Mouse (Mus musculus): ENCODE measurements at regions not wholly inside any gene's neighbourhood (a gene's known extent, or its start where the extent isn't known, plus 50 kb on each side); places are given as distances from the start of the nearest gene placed in this dataset.

DNA sequence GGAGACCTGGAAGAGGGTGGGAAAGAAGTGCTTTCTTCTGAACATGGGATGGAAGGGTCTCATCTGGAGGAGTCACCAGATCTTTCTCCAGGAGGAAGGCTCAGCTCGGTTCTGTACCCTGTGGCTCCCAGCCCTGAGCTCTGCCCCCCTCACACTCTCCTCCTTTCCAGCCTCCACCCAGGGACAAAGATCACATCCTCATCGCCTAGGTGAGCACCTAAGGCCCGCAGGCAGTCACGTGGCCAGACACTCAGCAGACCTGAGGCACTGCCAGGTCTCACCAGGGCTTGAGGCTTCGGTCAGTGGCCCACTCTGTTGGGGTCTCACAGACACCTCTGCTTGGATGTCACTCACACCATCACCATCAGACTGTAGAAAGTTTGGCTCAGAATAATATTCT lies 200.0 kb downstream of the Ptpru start:
- no peak for DNase-seq

GRCm38 (mm10) chr4:131656034-131656433 lies 182.1 kb downstream of the Ptpru start:
- no peak for DNase-seq

GRCm38 (mm10) chr4:131657922-131658321 lies 180.2 kb downstream of the Ptpru start:
- DNase-seq: no peak

- DNase-seq: no peak
Observed at GRCm38 (mm10) chr4:131660931-131661330, 177.2 kb downstream of the Ptpru start.

- DNase-seq: no peak
Observed at GRCm38 (mm10) chr4:131671784-131672515, 166.1 kb downstream of the Ptpru start.

DNA sequence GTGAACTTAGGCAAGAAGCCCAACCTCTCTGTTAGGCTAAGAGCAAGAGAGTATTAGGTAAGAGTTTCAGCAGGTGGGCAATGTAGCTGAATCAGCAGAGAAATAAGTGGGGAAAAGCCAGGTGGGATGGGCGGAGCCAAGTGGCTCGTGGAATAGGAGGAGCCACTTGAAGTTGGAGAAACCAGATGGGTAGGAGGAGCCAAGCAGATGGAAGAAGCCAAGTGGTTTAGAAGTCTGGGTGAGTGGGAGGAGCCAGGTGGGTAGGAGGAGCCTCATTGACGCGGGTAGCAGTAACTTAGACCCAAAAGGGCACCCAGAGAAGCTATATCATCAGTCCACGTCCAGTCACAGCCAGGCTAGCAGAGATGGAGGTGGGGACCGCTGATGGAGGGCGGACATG lies 160.1 kb downstream of the Ptpru start:
- DNase-seq: no peak

- no peak for DNase-seq
Observed at GRCm38 (mm10) chr4:131683176-131683575, 154.9 kb downstream of the Ptpru start.

DNA sequence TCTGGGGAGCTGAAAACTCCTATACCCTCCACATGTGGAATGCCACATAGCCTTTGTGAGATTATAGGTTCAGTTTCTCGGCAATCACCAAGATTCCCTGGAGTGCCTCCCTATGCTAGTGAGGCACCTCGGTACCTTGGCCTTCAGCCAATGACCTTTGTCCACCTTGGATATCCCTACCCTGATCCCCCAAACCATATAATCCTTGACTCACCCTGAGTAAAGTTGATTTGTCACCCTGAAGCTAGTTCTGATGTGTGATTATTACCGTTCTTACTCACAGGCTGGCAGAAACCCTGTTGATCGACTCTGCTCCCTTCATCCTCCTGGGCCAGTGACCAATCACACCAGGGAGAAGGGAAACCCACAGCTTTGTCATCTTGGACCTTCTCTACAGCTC lies 152.5 kb downstream of the Ptpru start:
- no peak for DNase-seq

DNA sequence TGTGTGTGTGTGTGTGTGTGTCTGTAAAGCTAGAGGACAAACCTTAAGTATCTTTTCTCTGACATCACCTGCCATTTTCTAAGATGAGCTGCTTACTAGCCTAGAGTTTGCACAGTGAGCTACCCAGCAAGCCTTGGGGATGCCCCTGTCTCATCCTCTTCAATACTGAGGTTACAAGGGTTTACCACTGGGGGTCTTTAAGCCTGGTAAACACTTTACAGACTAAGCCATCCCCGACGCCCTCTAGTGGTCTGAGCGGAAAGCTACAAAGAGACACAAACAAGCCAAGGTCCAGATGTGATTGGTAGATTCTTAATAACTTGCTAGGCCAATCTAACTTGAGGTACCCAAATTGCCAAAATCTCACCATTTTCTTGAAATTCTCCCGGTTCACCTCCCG lies 143.9 kb downstream of the Ptpru start:
- no peak for DNase-seq

GRCm38 (mm10) chr4:131695941-131696912 lies 141.9 kb downstream of the Ptpru start:
- DNase-seq: no peak
